Mouse (Mus musculus): ENCODE measurements around the gene Mrps35. TPM values are rescaled to one million over a fixed set of nuclear protein-coding genes. Genes with fewer than 3 reads are reported as not detected.

Gene Mrps35
- total RNA-seq, 2 experiments from 2014 or later: 42.8 to 45.9 TPM

GRCm38 (mm10) chr6:147117764-147118163 lies 75.2 kb downstream of the Mrps35 start:
- intact Hi-C loops (cut with DNase I): no loop called here
- no peak for DNase-seq (ENCODE audit: low spot score in 2 of 2)

DNA sequence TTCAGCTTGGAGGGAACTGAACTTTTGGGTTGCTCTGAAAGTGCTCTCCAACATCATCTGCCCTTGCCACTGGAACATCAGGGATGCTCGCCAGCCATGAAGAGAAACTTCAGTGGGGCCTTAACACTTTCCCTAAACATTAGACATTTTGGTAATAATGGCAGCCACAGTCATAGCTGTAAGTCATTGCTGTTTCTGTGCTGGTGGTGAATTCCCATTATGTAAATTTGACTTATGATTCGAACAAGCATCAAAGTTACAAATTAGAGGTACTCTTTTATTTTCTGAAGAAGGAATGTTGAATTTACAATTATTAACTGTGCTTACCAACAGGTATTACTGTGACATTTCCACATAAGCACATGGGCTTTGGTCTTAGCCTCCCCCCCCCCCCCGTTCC lies 75.6 kb downstream of the Mrps35 start:
- intact Hi-C loops (cut with DNase I): no loop called here

GRCm38 (mm10) chr6:147121320-147121719 lies 78.8 kb downstream of the Mrps35 start:
- DNase-seq (ENCODE audit: low spot score in 2 of 2): peak; percentile 37 to 40

More for the DNA sequence above, 75.6 kb downstream of the Mrps35 start:
- DNase-seq (ENCODE audit: low spot score in 2 of 2): no peak

More at GRCm38 (mm10) chr6:147121320-147121719, 78.8 kb downstream of the Mrps35 start:
- intact Hi-C loops (cut with DNase I): no loop called here

Other genes starting within 250 kb of the Mrps35 start
- 1 to 10 TPM; 8.0 to 9.3 TPM for gene Arntl2, start 246.7 kb upstream of the Mrps35 start, total RNA-seq (2021)
- gene Smco2, start 192.7 kb upstream of the Mrps35 start, total RNA-seq (2021): not detected
- gene Ppfibp1, start 154.3 kb upstream of the Mrps35 start, total RNA-seq (2021): 10 to 100 TPM; 65.4 to 86.1 TPM
- not detected for gene 1700034J05Rik, start 88.3 kb upstream of the Mrps35 start, total RNA-seq (2021)
- 1 to 10 TPM; 1.6 to 2.5 TPM for gene Rep15, start 10.2 kb upstream of the Mrps35 start, total RNA-seq (2021)
- gene Mansc4, start 44.3 kb downstream of the Mrps35 start, total RNA-seq (2021): under 1 TPM; 0.53 to 0.70 TPM
- gene Klhl42, start 48.6 kb downstream of the Mrps35 start, total RNA-seq (2021): 10 to 100 TPM; 22.9 to 23.8 TPM
- 1 to 10 TPM; 3.7 to 3.8 TPM for gene Pthlh, start 221.4 kb downstream of the Mrps35 start, total RNA-seq (2021)